17 mouse cellular contexts compared by ENCODE assay signal in genomic region chr12:4392074-4392473, GRCm38 (mm10).
DNase-seq lines count a peak whose midpoint lies in the region; ATAC-seq and TF ChIP-seq lines count a peak whose summit lies in the region.
"Had no signal": no experiment of that assay in that cellular context is flagged by ENCODE, and none has a peak within 500 bp of the region (broad histone marks: within the 10 kb centered on the region; RNA-seq: fewer than 3 reads in every experiment).

No protein-coding gene starts in this region.

- no peaks in the 10 kb centered on the region for H3K9me3 ChIP-seq in E14TG2a.4 (ENCODE audit: low read length)
- H3K9me3 ChIP-seq in heart, embryonic 16.5 days (replicated peaks; ENCODE audit: control insufficient read depth, low read length) = no peaks in the 10 kb centered on the region
- no peaks in the 10 kb centered on the region for H3K9me3 ChIP-seq in kidney, embryonic 15.5 days (replicated peaks)
- H3K9me3 ChIP-seq: neural tube, embryonic 13.5 days had no signal

- peak; percentile 58 for ATAC-seq in heart, embryonic 16.5 days (replicated peaks; ENCODE audit: extremely low read depth, insufficient read depth, low FRiP score)
- ATAC-seq in kidney, embryonic 15.5 days (replicated peaks; ENCODE audit: low FRiP score) = no peak

- DNase-seq in ES-CJ7 (ENCODE audit: low read depth, low spot score) = peak; percentile 45
- DNase-seq in adrenal gland, postnatal 36 days = peak; percentile 42 to 71
- no peak for DNase-seq in thymus, postnatal 10 days (ENCODE audit: low spot score in 2 of 2)
- no peak for DNase-seq in frontal cortex, postnatal 36 days (ENCODE audit: low spot score in 2 of 2)
- DNase-seq in cerebellum, adult 18-20 months = no peak
- DNase-seq: cerebellum, adult 9-10 months; layer of hippocampus, postnatal 36 days; liver; lung, adult 2 months; right cerebral cortex, postnatal 14 days had no signal

- 31% methylated on average over 3 of the region's 3 CpGs for WGBS in heart, embryonic 16.5 days
- WGBS in kidney, embryonic 15.5 days = 72% methylated on average over 3 of the region's 3 CpGs

- H3K36me3 ChIP-seq in E14TG2a.4 (ENCODE audit: insufficient read depth, low read length) = no peaks in the 10 kb centered on the region
- H3K36me3 ChIP-seq in heart, embryonic 16.5 days (ENCODE audit: control insufficient read depth, insufficient read depth) = no peaks in the 10 kb centered on the region
- no peaks in the 10 kb centered on the region for H3K36me3 ChIP-seq in kidney, embryonic 15.5 days
- H3K36me3 ChIP-seq: neural tube, embryonic 13.5 days had no signal

- H3K27me3 ChIP-seq in E14TG2a.4 (ENCODE audit: insufficient read depth, low read length) = no peaks in the 10 kb centered on the region
- no peaks in the 10 kb centered on the region for H3K27me3 ChIP-seq in heart, embryonic 16.5 days (ENCODE audit: control insufficient read depth, insufficient read depth, low read length)
- H3K27me3 ChIP-seq in kidney, embryonic 15.5 days = no peaks in the 10 kb centered on the region
- H3K27me3 ChIP-seq: neural tube, embryonic 13.5 days had no signal

- no peak overlapping the region for H3K4me2 ChIP-seq in heart, embryonic 16.5 days (ENCODE audit: low read depth, low read length)
- no peak overlapping the region for H3K4me2 ChIP-seq in kidney, embryonic 15.5 days
- H3K4me2 ChIP-seq: midbrain, embryonic 11.5 days; neural tube, embryonic 13.5 days had no signal

- H3K4me3 ChIP-seq in E14TG2a.4 (replicated peaks; ENCODE audit: low read length) = 0 out of 2 replicates have a peak overlapping the region, but pooled peaks have one; percentile 7
- H3K4me3 ChIP-seq in heart, embryonic 16.5 days (ENCODE audit: low read length) = no peak overlapping the region
- H3K4me3 ChIP-seq in kidney, embryonic 15.5 days (replicated peaks) = no peak overlapping the region
- H3K4me3 ChIP-seq: neural tube, embryonic 13.5 days had no signal

- H3K9ac ChIP-seq in heart, embryonic 16.5 days (ENCODE audit: low read length) = no peak overlapping the region
- no peak overlapping the region for H3K9ac ChIP-seq in kidney, embryonic 15.5 days
- H3K9ac ChIP-seq: neural tube, embryonic 13.5 days had no signal

- peaks cover 57% of the 10 kb centered on the region for H3K4me1 ChIP-seq in E14TG2a.4 (replicated peaks; ENCODE audit: low read depth, low read length)
- peaks cover 11% of the 10 kb centered on the region; the same call in 1 of the 2 replicates for H3K4me1 ChIP-seq in heart, embryonic 16.5 days (ENCODE audit: control insufficient read depth, insufficient read depth, low read length)
- H3K4me1 ChIP-seq in kidney, embryonic 15.5 days = no peaks in the 10 kb centered on the region

- H3K27ac ChIP-seq in heart, embryonic 16.5 days (ENCODE audit: low read length) = peak overlapping the region; percentile 25; the same call in 1 of the 2 replicates
- no peak overlapping the region for H3K27ac ChIP-seq in kidney, embryonic 15.5 days
- H3K27ac ChIP-seq: macrophage; neural tube, embryonic 13.5 days; stomach, postnatal 0 days had no signal

- TF ChIP-seq CTCF in E14TG2a.4 (conservative IDR thresholded peaks at IDR 0.05; ENCODE audit: low read length) = no peak

Comparison
In these comparisons a context has a peak if more than half of its experiments do, and no peak if none do; other contexts are left out.
1. DNase-seq: peak in ES-CJ7 (single experiment) and adrenal gland, postnatal 36 days (2 of 2); none in thymus, postnatal 10 days (0 of 2), frontal cortex, postnatal 36 days (0 of 2) and cerebellum, adult 18-20 months (0 of 2).